ENCODE assay signal across 24 mouse cellular contexts in the genomic region with DNA sequence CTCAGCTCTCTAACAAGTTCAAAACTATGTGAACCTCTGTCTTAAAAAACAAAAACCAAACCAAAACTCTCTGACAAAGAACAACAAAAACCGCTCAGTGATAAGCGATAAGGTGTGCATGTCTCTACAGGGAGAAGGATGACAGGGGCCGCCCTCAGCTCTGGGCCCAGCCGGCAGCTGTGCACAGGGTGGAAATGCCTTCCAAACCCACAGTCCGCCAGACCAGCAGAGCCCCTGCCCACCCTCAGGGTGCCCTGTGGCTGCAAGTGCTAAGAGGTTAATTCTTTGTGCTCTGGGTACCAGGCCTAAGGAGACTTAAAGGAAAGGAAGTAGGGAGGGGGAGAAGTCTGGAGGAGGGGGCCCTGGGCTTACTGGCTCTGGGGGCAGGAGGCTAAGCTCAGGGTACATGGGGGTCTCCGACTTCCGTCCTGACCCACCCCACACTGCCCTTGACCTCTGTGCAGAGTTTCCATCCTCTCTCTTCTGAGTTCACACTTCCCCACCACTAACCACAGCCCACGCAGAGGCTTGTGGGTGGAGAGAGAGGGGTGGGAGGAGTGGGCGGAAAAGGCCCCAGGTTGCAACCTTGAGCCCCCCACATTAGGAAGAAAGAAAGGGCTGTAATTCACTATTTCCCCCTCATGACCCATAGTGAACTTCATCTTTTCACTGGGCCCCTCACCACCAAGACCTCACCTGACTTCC. TPM values are rescaled to one million over a fixed set of nuclear protein-coding genes. Genes with fewer than 3 reads are reported as not detected.
DNase-seq lines count a peak whose midpoint lies in the region; ATAC-seq lines count a peak whose summit lies in the region.
"Had no signal": no experiment of that assay in that cellular context is flagged by ENCODE, and none has a peak within 500 bp of the region (broad histone marks: within the 10 kb centered on the region; RNA-seq: fewer than 3 reads in every experiment).

No protein-coding gene starts in this region.

- peak; percentile 56 to 59 for DNase-seq in spleen, adult 18-20 months
- no peak for DNase-seq in spleen, postnatal 10 days (ENCODE audit: low spot score in 2 of 2)
- peak; percentile 65 for DNase-seq in CD4-positive helper T cell, adult 2 months (ENCODE audit: low read depth, low spot score)
- no peak for DNase-seq in right cerebral cortex, postnatal 10 days (ENCODE audit: low spot score in 2 of 2)
- no peak for DNase-seq in adrenal gland, postnatal 4 days (ENCODE audit: low spot score in 2 of 2)
- no peak for DNase-seq in cerebellum, adult 9-10 months
- DNase-seq: cerebellum, postnatal 14 days; gastrocnemius, postnatal 25 days; heart, postnatal 10 days; left cerebral cortex, postnatal 4 days; lung, embryonic 14.5 days; midbrain, embryonic 14.5 days; right cerebral cortex, postnatal 14 days had no signal

- no peak overlapping the region for H3K4me3 ChIP-seq in brown adipose tissue, adult 24 weeks (ENCODE audit: insufficient read depth, low read depth, low read length)
- H3K4me3 ChIP-seq: erythroblast, embryonic 14.5 days; heart, embryonic 10.5 days; layer of hippocampus, adult 2 months; stomach, embryonic 15.5 days had no signal

- H3K4me1 ChIP-seq in brown adipose tissue, adult 24 weeks (ENCODE audit: control insufficient read depth, insufficient read depth, insufficient read length, low read length), result peaks cover 8% of the 10 kb centered on the region

- peak; percentile 29; the same call in 1 of the 2 replicates for ATAC-seq in monocyte, adult 5-6 weeks (replicated peaks; ENCODE audit: insufficient number of reproducible peaks, low FRiP score, low TSS enrichment, poor library complexity, severe bottlenecking)
- ATAC-seq: forebrain, embryonic 14.5 days; intestine, postnatal 0 days had no signal

- 0 out of 2 replicates have a peak overlapping the region, but pooled peaks have one; percentile 12 for H3K27ac ChIP-seq in brown adipose tissue, adult 24 weeks (replicated peaks; ENCODE audit: low read depth, low read length)
- H3K27ac ChIP-seq: heart, embryonic 10.5 days; hindbrain, embryonic 14.5 days; kidney, postnatal 0 days; layer of hippocampus, adult 2 months; stomach, embryonic 15.5 days had no signal

RNA-seq across cellular contexts. Expression of gene Tbkbp1, which starts 7.9 kb away (rescaled TPM):
- 27.4 and 29.8 TPM in 2 replicates for polyA plus RNA-seq in brown adipose tissue, adult 24 weeks (2012; ENCODE audit: insufficient read depth, insufficient read length, missing spikeins)
- 23.2 to 34.3 TPM (median 24.7 TPM) in 3 replicates for total RNA-seq in monocyte, adult 5-6 weeks (2017)
- 10 to 100 TPM; 19.1 to 21.0 TPM for total RNA-seq in adrenal gland, postnatal 4 days (2021)

RNA-seq across cellular contexts. Expression of gene Tbx21, which starts 28.2 kb away (rescaled TPM):
- 0.75 and 1.1 TPM in 2 replicates for polyA plus RNA-seq in brown adipose tissue, adult 24 weeks (2012; ENCODE audit: insufficient read depth, insufficient read length, missing spikeins)
- total RNA-seq in monocyte, adult 5-6 weeks (2017), result 25.3 to 119 TPM (median 30.9 TPM) in 3 replicates
- under 1 TPM; 0.45 to 0.62 TPM for total RNA-seq in adrenal gland, postnatal 4 days (2021)
- total RNA-seq: heart, postnatal 10 days had no signal
- polyA plus RNA-seq: embryonic facial prominence, embryonic 11.5 days; erythroblast, embryonic 14.5 days; hindbrain, embryonic 14.5 days; kidney, postnatal 0 days; lung, embryonic 14.5 days; stomach, embryonic 15.5 days had no signal

RNA-seq across cellular contexts. Expression of gene Kpnb1, which starts 44.3 kb away (rescaled TPM):
- polyA plus RNA-seq in brown adipose tissue, adult 24 weeks (2012; ENCODE audit: insufficient read depth, insufficient read length, missing spikeins), result 40.7 and 57.4 TPM in 2 replicates
- total RNA-seq in monocyte, adult 5-6 weeks (2017), result 192 to 282 TPM (median 240 TPM) in 3 replicates
- total RNA-seq in adrenal gland, postnatal 4 days (2021), result 100 to 1,000 TPM; 126 to 146 TPM

Comparison
In these comparisons a context has a peak if more than half of its experiments do, and no peak if none do; other contexts are left out.
1. DNase-seq: peak in spleen, adult 18-20 months (2 of 2) and CD4-positive helper T cell, adult 2 months (single experiment); none in spleen, postnatal 10 days (0 of 2), right cerebral cortex, postnatal 10 days (0 of 2), adrenal gland, postnatal 4 days (0 of 2) and cerebellum, adult 9-10 months (single experiment).
2. RNA of gene Tbx21, which starts 28.2 kb away (total RNA-seq): 25.3 to 119 TPM in monocyte, adult 5-6 weeks; 0.45 to 0.62 TPM in adrenal gland, postnatal 4 days; every median in the first group is over 10 times any median in the second.